Mouse (Mus musculus): ENCODE results near the gene Lin7b. TPM values are rescaled to one million over a fixed set of nuclear protein-coding genes. Genes with fewer than 3 reads are reported as not detected.
"Not testable (repeated sequence)": the region's sequence is repeated elsewhere in the genome, so short reads cannot be mapped to it uniquely, and the experiment has no call there.

Gene Lin7b
- polyA plus RNA-seq, 1 experiment = 103 TPM

GRCm38 (mm10) chr7:45360404-45361125 lies 9.8 kb downstream of the Lin7b start:
- 59% methylated on average over 18 of the region's 18 CpGs for WGBS
- TF ChIP-seq POLR2A (IDR thresholded peaks at IDR 0.05; ENCODE audit: borderline replicate concordance, insufficient read depth, low read length) = no peak
- TF ChIP-seq CTCF (IDR thresholded peaks at IDR 0.05; ENCODE audit: borderline replicate concordance, insufficient read depth, low read depth, low read length) = no peak
- DNase-seq = peak in 1 of 2 experiments; percentile 29
- Histone ChIP-seq H3K27me3 (ENCODE audit: control insufficient read depth, insufficient read depth, low read length) (no peaks in the 10 kb centered on the region), H3K4me1 (ENCODE audit: control insufficient read depth, insufficient read depth, low read length) (peaks cover 4% of the 10 kb centered on the region), H3K27ac (ENCODE audit: insufficient read depth, low read length) (no peak overlapping the region), H3K4me3 (replicated peaks; ENCODE audit: insufficient read depth, low read depth, low read length) (no peak overlapping the region)

GRCm38 (mm10) chr7:45359081-45359480 lies 11.3 kb downstream of the Lin7b start:
- H3K4me3 ChIP-seq (replicated peaks; ENCODE audit: insufficient read depth, low read depth, low read length); DNase-seq; H3K27me3 ChIP-seq (ENCODE audit: control insufficient read depth, insufficient read depth, low read length); H3K27ac ChIP-seq (ENCODE audit: insufficient read depth, low read length); H3K4me1 ChIP-seq (ENCODE audit: control insufficient read depth, insufficient read depth, low read length): not testable (repeated sequence)
- WGBS = 72% methylated on average over 11 of the region's 11 CpGs

- H3K27ac ChIP-seq (ENCODE audit: insufficient read depth, low read length) = no peak overlapping the region
- DNase-seq = no peak
- H3K27me3 ChIP-seq (ENCODE audit: control insufficient read depth, insufficient read depth, low read length) = no peaks in the 10 kb centered on the region
- no peaks in the 10 kb centered on the region; the same call in 1 of the 2 replicates for H3K4me1 ChIP-seq (ENCODE audit: control insufficient read depth, insufficient read depth, low read length)
- 55% methylated on average over 13 of the region's 13 CpGs for WGBS
- TF ChIP-seq POLR2A (IDR thresholded peaks at IDR 0.05; ENCODE audit: borderline replicate concordance, insufficient read depth, low read length) (no peak), CTCF (IDR thresholded peaks at IDR 0.05; ENCODE audit: borderline replicate concordance, insufficient read depth, low read depth, low read length) (no peak)
- H3K4me3 ChIP-seq (replicated peaks; ENCODE audit: insufficient read depth, low read depth, low read length) = no peak overlapping the region
Observed at GRCm38 (mm10) chr7:45356087-45356486, 14.3 kb downstream of the Lin7b start.

GRCm38 (mm10) chr7:45355318-45356020 lies 14.9 kb downstream of the Lin7b start:
- 82% methylated on average over 15 of the region's 15 CpGs for WGBS
- TF ChIP-seq POLR2A (IDR thresholded peaks at IDR 0.05; ENCODE audit: borderline replicate concordance, insufficient read depth, low read length) = no peak
- TF ChIP-seq CTCF (IDR thresholded peaks at IDR 0.05; ENCODE audit: borderline replicate concordance, insufficient read depth, low read depth, low read length) = no peak
- DNase-seq = no peak

GRCm38 (mm10) chr7:45353041-45353440 lies 17.3 kb downstream of the Lin7b start:
- H3K27me3 ChIP-seq (ENCODE audit: control insufficient read depth, insufficient read depth, low read length) = no peaks in the 10 kb centered on the region
- no peak overlapping the region for H3K4me3 ChIP-seq (replicated peaks; ENCODE audit: insufficient read depth, low read depth, low read length)
- DNase-seq = no peak
- H3K27ac ChIP-seq (ENCODE audit: insufficient read depth, low read length) = no peak overlapping the region
- TF ChIP-seq POLR2A (IDR thresholded peaks at IDR 0.05; ENCODE audit: borderline replicate concordance, insufficient read depth, low read length) (no peak), CTCF (IDR thresholded peaks at IDR 0.05; ENCODE audit: borderline replicate concordance, insufficient read depth, low read depth, low read length) (no peak)
- no peaks in the 10 kb centered on the region for H3K4me1 ChIP-seq (ENCODE audit: control insufficient read depth, insufficient read depth, low read length)
- WGBS = 41% methylated on average over 5 of the region's 5 CpGs

More at GRCm38 (mm10) chr7:45355318-45356020, 14.9 kb downstream of the Lin7b start:
- no peaks in the 10 kb centered on the region for H3K27me3 ChIP-seq (ENCODE audit: control insufficient read depth, insufficient read depth, low read length)
- no peak overlapping the region for H3K4me3 ChIP-seq (replicated peaks; ENCODE audit: insufficient read depth, low read depth, low read length)
- no peak overlapping the region for H3K27ac ChIP-seq (ENCODE audit: insufficient read depth, low read length)
- H3K4me1 ChIP-seq (ENCODE audit: control insufficient read depth, insufficient read depth, low read length) = no peaks in the 10 kb centered on the region

GRCm38 (mm10) chr7:45346905-45347304 lies 23.5 kb downstream of the Lin7b start:
- Histone ChIP-seq H3K27me3 (ENCODE audit: control insufficient read depth, insufficient read depth, low read length) (no peaks in the 10 kb centered on the region), H3K27ac (ENCODE audit: insufficient read depth, low read length) (no peak overlapping the region), H3K4me1 (ENCODE audit: control insufficient read depth, insufficient read depth, low read length) (no peaks in the 10 kb centered on the region), H3K4me3 (replicated peaks; ENCODE audit: insufficient read depth, low read depth, low read length) (no peak overlapping the region)
- WGBS = 70% methylated on average over 13 of the region's 13 CpGs
- no peak for DNase-seq
- no peak for TF ChIP-seq CTCF (IDR thresholded peaks at IDR 0.05; ENCODE audit: borderline replicate concordance, insufficient read depth, low read depth, low read length)
- no peak for TF ChIP-seq POLR2A (IDR thresholded peaks at IDR 0.05; ENCODE audit: borderline replicate concordance, insufficient read depth, low read length)

GRCm38 (mm10) chr7:45343543-45343942 lies 26.8 kb downstream of the Lin7b start:
- Histone ChIP-seq H3K27me3 (ENCODE audit: control insufficient read depth, insufficient read depth, low read length) (no peaks in the 10 kb centered on the region), H3K4me1 (ENCODE audit: control insufficient read depth, insufficient read depth, low read length) (no peaks in the 10 kb centered on the region; the same call in 1 of the 2 replicates), H3K27ac (ENCODE audit: insufficient read depth, low read length) (no peak overlapping the region), H3K4me3 (replicated peaks; ENCODE audit: insufficient read depth, low read depth, low read length) (no peak overlapping the region)
- peak; percentile 29; the same call in 1 of the 2 replicates for TF ChIP-seq CTCF (IDR thresholded peaks at IDR 0.05; ENCODE audit: borderline replicate concordance, insufficient read depth, low read depth, low read length)
- TF ChIP-seq POLR2A (IDR thresholded peaks at IDR 0.05; ENCODE audit: borderline replicate concordance, insufficient read depth, low read length) = no peak
- no peak for DNase-seq
- 43% methylated on average over 13 of the region's 13 CpGs for WGBS

GRCm38 (mm10) chr7:45342081-45342480 lies 28.3 kb downstream of the Lin7b start:
- 90% methylated on average over 11 of the region's 11 CpGs for WGBS

More at GRCm38 (mm10) chr7:45342081-45342480, 28.3 kb downstream of the Lin7b start:
- Histone ChIP-seq H3K27ac (ENCODE audit: insufficient read depth, low read length) (no peak overlapping the region), H3K27me3 (ENCODE audit: control insufficient read depth, insufficient read depth, low read length) (no peaks in the 10 kb centered on the region), H3K4me1 (ENCODE audit: control insufficient read depth, insufficient read depth, low read length) (peaks cover 6% of the 10 kb centered on the region), H3K4me3 (replicated peaks; ENCODE audit: insufficient read depth, low read depth, low read length) (no peak overlapping the region)
- no peak for DNase-seq
- no peak for TF ChIP-seq POLR2A (IDR thresholded peaks at IDR 0.05; ENCODE audit: borderline replicate concordance, insufficient read depth, low read length)
- TF ChIP-seq CTCF (IDR thresholded peaks at IDR 0.05; ENCODE audit: borderline replicate concordance, insufficient read depth, low read depth, low read length) = no peak
